17 mouse cellular contexts compared by ENCODE assay signal in genomic region chr4:65672294-65672693, GRCm38 (mm10).
DNase-seq lines count a peak whose midpoint lies in the region; ATAC-seq and TF ChIP-seq lines count a peak whose summit lies in the region.
"Had no signal": no experiment of that assay in that cellular context is flagged by ENCODE, and none has a peak within 500 bp of the region (broad histone marks: within the 10 kb centered on the region; RNA-seq: fewer than 3 reads in every experiment).

No protein-coding gene starts in this region.

- TF ChIP-seq POLR2A in lung, adult 2 months (IDR thresholded peaks at IDR 0.05; ENCODE audit: borderline replicate concordance, extremely low read depth, low read depth, low read length) = no peak

- TF ChIP-seq CTCF in lung, adult 2 months (IDR thresholded peaks at IDR 0.05; ENCODE audit: insufficient read depth, low read length) = no peak

- no peaks in the 10 kb centered on the region for H3K9me3 ChIP-seq in embryonic facial prominence, embryonic 14.5 days (ENCODE audit: control insufficient read depth, low read length)
- no peaks in the 10 kb centered on the region for H3K9me3 ChIP-seq in embryonic facial prominence, embryonic 10.5 days
- H3K9me3 ChIP-seq in intestine, embryonic 14.5 days (ENCODE audit: control insufficient read depth, low read length) = no peaks in the 10 kb centered on the region
- H3K9me3 ChIP-seq in intestine, embryonic 15.5 days = no peaks in the 10 kb centered on the region
- H3K9me3 ChIP-seq in lung, embryonic 15.5 days = no peaks in the 10 kb centered on the region
- no peaks in the 10 kb centered on the region for H3K9me3 ChIP-seq in stomach, embryonic 16.5 days (replicated peaks; ENCODE audit: control insufficient read depth, low read length)
- H3K9me3 ChIP-seq: forebrain, embryonic 12.5 days; heart, embryonic 12.5 days; neural tube, embryonic 12.5 days had no signal

- H3K4me3 ChIP-seq in embryonic facial prominence, embryonic 14.5 days (ENCODE audit: low read depth, low read length) = no peak overlapping the region
- H3K4me3 ChIP-seq in embryonic facial prominence, embryonic 10.5 days = no peak overlapping the region
- H3K4me3 ChIP-seq in intestine, embryonic 14.5 days (ENCODE audit: low read depth, low read length) = no peak overlapping the region
- H3K4me3 ChIP-seq in intestine, embryonic 15.5 days (replicated peaks) = no peak overlapping the region
- H3K4me3 ChIP-seq in lung, embryonic 15.5 days = no peak overlapping the region
- H3K4me3 ChIP-seq in lung, adult 2 months (replicated peaks; ENCODE audit: extremely low read depth, low read depth, low read length) = no peak overlapping the region
- no peak overlapping the region for H3K4me3 ChIP-seq in stomach, embryonic 16.5 days (replicated peaks; ENCODE audit: low read length)
- H3K4me3 ChIP-seq: forebrain, embryonic 12.5 days; heart, embryonic 12.5 days; neural tube, embryonic 12.5 days had no signal

- DNase-seq in embryonic facial prominence, embryonic 14.5 days (ENCODE audit: low spot score) = peak; percentile 41
- no peak for DNase-seq in embryonic facial prominence, embryonic 10.5 days (ENCODE audit: low spot score)
- no peak for DNase-seq in intestine, embryonic 14.5 days (ENCODE audit: low spot score)
- DNase-seq in lung, adult 2 months = no peak
- no peak for DNase-seq in right cerebral cortex, postnatal 36 days (ENCODE audit: low spot score in 2 of 2)
- DNase-seq: cerebellum, postnatal 10 days; gastrocnemius, postnatal 14 days; kidney, adult 2 months; liver, postnatal 0 days; right cerebral cortex, postnatal 14 days had no signal

- H3K4me1 ChIP-seq in embryonic facial prominence, embryonic 14.5 days (ENCODE audit: control insufficient read depth, insufficient read depth, low read length) = no peaks in the 10 kb centered on the region
- H3K4me1 ChIP-seq in embryonic facial prominence, embryonic 10.5 days = 0 out of 2 replicates have a peak, but pooled peaks cover under 1% of the 10 kb centered on the region
- H3K4me1 ChIP-seq in intestine, embryonic 14.5 days (replicated peaks; ENCODE audit: control insufficient read depth, insufficient read depth, low read length) = no peaks in the 10 kb centered on the region
- no peaks in the 10 kb centered on the region for H3K4me1 ChIP-seq in intestine, embryonic 15.5 days (replicated peaks)
- H3K4me1 ChIP-seq in lung, embryonic 15.5 days = no peaks in the 10 kb centered on the region
- H3K4me1 ChIP-seq in lung, adult 2 months (ENCODE audit: control insufficient read depth, insufficient read depth, low read length) = no peaks in the 10 kb centered on the region
- H3K4me1 ChIP-seq in stomach, embryonic 16.5 days (ENCODE audit: control insufficient read depth, insufficient read depth, low read length) = no peaks in the 10 kb centered on the region
- H3K4me1 ChIP-seq: heart, embryonic 12.5 days; neural tube, embryonic 12.5 days had no signal

- H3K36me3 ChIP-seq in embryonic facial prominence, embryonic 14.5 days (ENCODE audit: control insufficient read depth, insufficient read depth, low read length) = no peaks in the 10 kb centered on the region
- no peaks in the 10 kb centered on the region for H3K36me3 ChIP-seq in embryonic facial prominence, embryonic 10.5 days (replicated peaks)
- H3K36me3 ChIP-seq in intestine, embryonic 14.5 days (ENCODE audit: control insufficient read depth, insufficient read depth, low read length) = no peaks in the 10 kb centered on the region
- H3K36me3 ChIP-seq in intestine, embryonic 15.5 days = no peaks in the 10 kb centered on the region
- no peaks in the 10 kb centered on the region for H3K36me3 ChIP-seq in lung, embryonic 15.5 days
- no peaks in the 10 kb centered on the region for H3K36me3 ChIP-seq in stomach, embryonic 16.5 days (ENCODE audit: control insufficient read depth, insufficient read depth, low read length)
- H3K36me3 ChIP-seq: forebrain, embryonic 12.5 days; heart, embryonic 12.5 days; neural tube, embryonic 12.5 days had no signal

- H3K9ac ChIP-seq in embryonic facial prominence, embryonic 14.5 days (ENCODE audit: low read depth, low read length) = no peak overlapping the region
- H3K9ac ChIP-seq in intestine, embryonic 14.5 days (ENCODE audit: low read length) = no peak overlapping the region
- no peak overlapping the region for H3K9ac ChIP-seq in intestine, embryonic 15.5 days
- no peak overlapping the region for H3K9ac ChIP-seq in lung, embryonic 15.5 days
- H3K9ac ChIP-seq in stomach, embryonic 16.5 days (ENCODE audit: low read length) = no peak overlapping the region
- H3K9ac ChIP-seq: forebrain, embryonic 12.5 days; heart, embryonic 12.5 days; hindbrain, embryonic 14.5 days; liver, postnatal 0 days; neural tube, embryonic 12.5 days had no signal

- no peak overlapping the region for H3K27ac ChIP-seq in embryonic facial prominence, embryonic 14.5 days (replicated peaks; ENCODE audit: low read depth, low read length)
- no peak overlapping the region for H3K27ac ChIP-seq in embryonic facial prominence, embryonic 10.5 days (replicated peaks)
- H3K27ac ChIP-seq in intestine, embryonic 14.5 days (ENCODE audit: low read depth) = 0 out of 2 replicates have a peak overlapping the region, but pooled peaks have one; percentile 2
- H3K27ac ChIP-seq in intestine, embryonic 15.5 days = no peak overlapping the region
- peak overlapping the region; percentile 44 for H3K27ac ChIP-seq in lung, embryonic 15.5 days
- H3K27ac ChIP-seq in stomach, embryonic 16.5 days (ENCODE audit: low read length) = no peak overlapping the region
- H3K27ac ChIP-seq: forebrain, embryonic 12.5 days; hindbrain, embryonic 14.5 days; neural tube, embryonic 12.5 days had no signal

- no peak for ATAC-seq in embryonic facial prominence, embryonic 14.5 days (ENCODE audit: low read depth)
- no peak for ATAC-seq in intestine, embryonic 14.5 days (replicated peaks; ENCODE audit: low FRiP score, low TSS enrichment, low read depth)
- no peak for ATAC-seq in intestine, embryonic 15.5 days
- ATAC-seq in lung, embryonic 15.5 days (ENCODE audit: borderline replicate concordance, extremely low read depth, low FRiP score, low TSS enrichment) = peak; percentile 85
- ATAC-seq in stomach, embryonic 16.5 days (ENCODE audit: insufficient read depth, low FRiP score) = peak; percentile 60
- ATAC-seq: liver, postnatal 0 days had no signal

- no peak overlapping the region for H3K4me2 ChIP-seq in embryonic facial prominence, embryonic 14.5 days (ENCODE audit: low read depth, low read length)
- no peak overlapping the region for H3K4me2 ChIP-seq in intestine, embryonic 14.5 days (ENCODE audit: low read length)
- no peak overlapping the region for H3K4me2 ChIP-seq in intestine, embryonic 15.5 days (replicated peaks)
- no peak overlapping the region for H3K4me2 ChIP-seq in lung, embryonic 15.5 days
- H3K4me2 ChIP-seq in stomach, embryonic 16.5 days (ENCODE audit: low read depth, low read length) = no peak overlapping the region
- H3K4me2 ChIP-seq: forebrain, embryonic 12.5 days; heart, embryonic 12.5 days; hindbrain, embryonic 14.5 days; neural tube, embryonic 12.5 days had no signal

- 39% methylated on average over 2 of the region's 2 CpGs for WGBS in embryonic facial prominence, embryonic 14.5 days
- 75% methylated on average over 2 of the region's 2 CpGs for WGBS in embryonic facial prominence, embryonic 10.5 days
- 27% methylated on average over 2 of the region's 2 CpGs for WGBS in intestine, embryonic 14.5 days
- WGBS in intestine, embryonic 15.5 days = 45% methylated on average over 2 of the region's 2 CpGs
- WGBS in lung, embryonic 15.5 days = 27% methylated on average over 2 of the region's 2 CpGs
- 53% methylated on average over 2 of the region's 2 CpGs for WGBS in lung, adult 2 months
- WGBS in stomach, embryonic 16.5 days = 36% methylated on average over 2 of the region's 2 CpGs

- H3K27me3 ChIP-seq in embryonic facial prominence, embryonic 14.5 days (replicated peaks; ENCODE audit: control insufficient read depth, insufficient read depth, low read length) = no peaks in the 10 kb centered on the region
- H3K27me3 ChIP-seq in embryonic facial prominence, embryonic 10.5 days (replicated peaks; ENCODE audit: low read depth, poor library complexity, severe bottlenecking) = no peaks in the 10 kb centered on the region
- no peaks in the 10 kb centered on the region for H3K27me3 ChIP-seq in intestine, embryonic 14.5 days (replicated peaks; ENCODE audit: control insufficient read depth, insufficient read depth, low read length)
- no peaks in the 10 kb centered on the region for H3K27me3 ChIP-seq in intestine, embryonic 15.5 days (replicated peaks)
- no peaks in the 10 kb centered on the region for H3K27me3 ChIP-seq in lung, embryonic 15.5 days
- no peaks in the 10 kb centered on the region for H3K27me3 ChIP-seq in stomach, embryonic 16.5 days (ENCODE audit: control insufficient read depth, insufficient read depth, low read length)
- H3K27me3 ChIP-seq: forebrain, embryonic 12.5 days; heart, embryonic 12.5 days; neural tube, embryonic 12.5 days had no signal

Comparison
In these comparisons a context has a peak if more than half of its experiments do, and no peak if none do; other contexts are left out.
1. H3K27ac ChIP-seq: peak in intestine, embryonic 14.5 days (single experiment) and lung, embryonic 15.5 days (single experiment); none in embryonic facial prominence, embryonic 14.5 days (single experiment), embryonic facial prominence, embryonic 10.5 days (single experiment), intestine, embryonic 15.5 days (single experiment) and stomach, embryonic 16.5 days (single experiment).
2. ATAC-seq: peak in lung, embryonic 15.5 days (single experiment) and stomach, embryonic 16.5 days (single experiment); none in embryonic facial prominence, embryonic 14.5 days (single experiment), intestine, embryonic 14.5 days (single experiment) and intestine, embryonic 15.5 days (single experiment).